Mouse (Mus musculus) embryonic fibroblast, embryonic 13.5 days (primary cell): ENCODE measurements around the gene Phactr1.

Source experiments
- CTCF ChIP-seq: IDR thresholded peaks from 2 replicates; pipeline ENCODE4 v1.5.1; 2011; ENCODE audit warnings: mild to moderate bottlenecking, control low read depth, low read length, moderate library complexity, borderline replicate concordance; ENCODE audit not compliant: insufficient read depth
- POLR2A ChIP-seq: IDR thresholded peaks from 2 replicates; pipeline ENCODE4 v1.6.1; 2011; ENCODE audit warnings: low read depth, mild to moderate bottlenecking, control low read depth, low read length, moderate library complexity

DNA sequence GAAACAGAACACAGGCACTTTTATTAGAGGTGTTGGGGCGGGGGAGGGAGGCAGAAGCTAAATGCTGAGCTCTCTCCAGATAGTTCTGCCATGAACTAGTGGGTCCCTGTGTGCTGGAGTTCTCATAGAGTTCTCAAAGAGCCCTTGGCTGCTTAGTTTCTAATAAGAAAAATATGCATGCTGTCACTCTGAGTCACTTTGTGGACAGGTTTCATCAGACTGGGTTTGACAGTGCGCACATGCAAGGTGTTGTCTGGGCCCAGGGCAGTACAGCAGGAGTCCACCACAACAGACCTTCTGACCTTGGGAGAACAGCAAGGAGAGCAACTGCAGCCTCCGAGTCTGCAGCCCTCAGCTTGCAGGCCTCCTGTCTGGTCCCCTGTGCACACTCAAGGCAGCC is 469.2 kb downstream of the Phactr1 start:
- TF ChIP-seq POLR2A, result no peak
- no peak for TF ChIP-seq CTCF
